Mouse (Mus musculus): ENCODE results near the gene Zranb1.

DNA sequence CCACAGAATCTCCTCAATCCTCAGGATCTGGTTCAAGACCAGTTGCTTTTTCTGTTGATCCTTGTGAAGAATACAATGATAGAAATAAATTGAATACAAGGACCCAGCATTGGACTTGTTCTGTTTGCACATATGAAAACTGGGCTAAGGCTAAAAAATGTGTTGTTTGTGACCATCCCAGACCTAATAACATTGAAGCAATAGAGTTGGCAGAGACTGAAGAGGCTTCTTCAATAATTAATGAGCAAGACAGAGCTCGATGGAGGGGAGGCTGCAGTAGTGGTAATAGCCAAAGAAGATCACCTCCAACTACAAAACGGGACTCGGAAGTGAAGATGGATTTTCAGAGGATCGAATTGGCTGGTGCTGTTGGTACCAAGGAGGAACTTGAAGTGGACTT, 19.0 kb downstream of the Zranb1 start:
- TF ChIP-seq POLR2A (IDR thresholded peaks at IDR 0.05; ENCODE audit: low read depth, low read length) (no peak), CTCF (conservative IDR thresholded peaks at IDR 0.05 in 1 of 2, IDR thresholded peaks at IDR 0.05 in 1 of 2; ENCODE audit: low read depth in 2 of 2, low read length in 2 of 2) (no peak), CHD1 (IDR thresholded peaks at IDR 0.05; ENCODE audit: low read depth, low read length) (no peak), MAFK (IDR thresholded peaks at IDR 0.05; ENCODE audit: insufficient replicate concordance, low read length) (no peak)
